Mouse (Mus musculus): ENCODE results near the gene Olfr186. TPM values are rescaled to one million over a fixed set of nuclear protein-coding genes. Genes with fewer than 3 reads are reported as not detected.

The Olfr186 gene
- not detected for total RNA-seq (2023)

GRCm38 (mm10) chr16:59030191-59030590, at the start of gene Olfr186:
TSS of gene Olfr186 (minus strand) at chr16:59030291.

DNA sequence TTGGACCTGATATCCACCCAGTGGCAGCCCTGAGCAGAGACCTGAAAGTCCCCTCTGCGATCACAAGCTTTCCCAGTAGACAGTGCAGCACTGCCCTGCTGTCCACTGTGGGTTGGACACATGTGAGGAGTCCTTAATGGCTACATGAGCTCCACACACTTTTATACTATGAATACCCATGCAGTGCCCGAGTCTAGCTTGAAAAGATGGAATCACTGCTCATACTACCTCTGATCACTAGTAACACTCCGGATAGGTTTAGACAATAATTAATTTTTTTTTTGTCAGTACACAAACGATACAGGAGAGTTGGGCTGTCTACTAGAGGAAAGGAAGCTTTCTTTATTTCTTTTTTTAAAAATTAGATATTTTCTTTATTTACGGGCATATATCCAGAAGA, 47.8 kb upstream of the Olfr186 start, which contains the start of gene Olfr190:
Olfr190 (minus strand) TSS at position 101 of the 400 bp plus-strand sequence.

DNA sequence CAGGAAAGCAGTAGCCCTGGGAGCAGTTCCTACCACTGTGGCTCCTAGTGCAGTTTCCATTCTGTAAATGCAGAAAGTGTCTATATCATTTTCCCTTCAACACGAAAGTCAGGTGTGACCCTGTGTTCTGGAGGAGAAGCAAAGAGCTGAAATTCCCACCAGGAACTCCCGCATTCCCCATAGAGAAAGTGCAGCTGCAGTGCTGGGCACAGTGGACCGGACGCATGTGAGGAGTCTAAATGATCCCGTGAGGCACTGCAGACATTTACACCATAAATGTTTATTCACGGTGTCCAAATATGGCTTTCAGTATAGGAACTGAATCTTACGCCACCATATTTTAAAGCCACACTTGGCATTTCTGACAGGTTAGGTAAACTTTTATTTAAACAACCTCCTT, 9.6 kb upstream of the Olfr186 start, which contains the start of gene Olfr187:
Olfr187 (minus strand) TSS at position 58 of the 400 bp plus-strand sequence.

DNA sequence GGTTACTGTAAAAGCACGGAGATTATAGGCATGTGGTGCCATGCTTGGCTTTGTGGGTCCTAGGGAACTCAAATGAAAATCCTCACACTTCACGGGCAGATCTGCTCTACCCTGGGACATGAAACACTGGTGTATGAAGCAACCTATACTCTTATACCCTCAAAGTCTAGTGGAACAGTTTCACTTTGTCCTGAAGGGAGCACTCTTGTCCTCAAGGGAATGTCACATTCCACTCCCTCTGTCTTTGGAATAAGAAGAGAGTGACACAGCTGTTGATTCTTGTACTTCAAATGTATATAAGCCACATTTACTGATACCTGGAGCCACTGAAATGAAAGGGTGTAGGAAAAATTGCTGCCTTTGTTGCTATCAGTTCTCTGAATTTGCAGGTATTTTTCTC, 35.0 kb downstream of the Olfr186 start, which contains the start of gene Olfr183:
Olfr183 (plus strand) TSS at position 301 of the 400 bp plus-strand sequence.

Other genes starting within 250 kb of the Olfr186 start
- gene Olfr173, start 230.0 kb downstream of the Olfr186 start, total RNA-seq (2023), result not detected
- not detected for gene Olfr175-ps1, start 203.5 kb downstream of the Olfr186 start, total RNA-seq (2023)
- not detected for gene Olfr177, start 155.5 kb downstream of the Olfr186 start, total RNA-seq (2023)
- gene Olfr178, start 138.2 kb downstream of the Olfr186 start, total RNA-seq (2023), result not detected
- not detected for gene Olfr181, start 101.5 kb downstream of the Olfr186 start, total RNA-seq (2023)
- not detected for gene Olfr180, start 100.9 kb downstream of the Olfr186 start, total RNA-seq (2023)
- gene Olfr183, start 34.9 kb downstream of the Olfr186 start, total RNA-seq (2023), result not detected
- gene Olfr187, start 9.5 kb upstream of the Olfr186 start, total RNA-seq (2023), result not detected
- not detected for gene Olfr190, start 47.7 kb upstream of the Olfr186 start, total RNA-seq (2023)
- gene Olfr191, start 59.5 kb upstream of the Olfr186 start, total RNA-seq (2023), result not detected
- not detected for gene Olfr193, start 81.6 kb upstream of the Olfr186 start, total RNA-seq (2023)
- not detected for gene Olfr194, start 90.8 kb upstream of the Olfr186 start, total RNA-seq (2023)
- not detected for gene Olfr195, start 116.8 kb upstream of the Olfr186 start, total RNA-seq (2023)
- gene Olfr196, start 140.2 kb upstream of the Olfr186 start, total RNA-seq (2023), result not detected
- gene Olfr198, start 173.2 kb upstream of the Olfr186 start, total RNA-seq (2023), result not detected
- gene Olfr199, start 189.5 kb upstream of the Olfr186 start, total RNA-seq (2023), result not detected
- not detected for gene Olfr201, start 242.3 kb upstream of the Olfr186 start, total RNA-seq (2023)